Mouse (Mus musculus): ENCODE results near the gene Agl. TPM values are rescaled to one million over a fixed set of nuclear protein-coding genes. Genes with fewer than 3 reads are reported as not detected.
"Not testable (repeated sequence)": the region's sequence is repeated elsewhere in the genome, so short reads cannot be mapped to it uniquely, and the experiment has no call there.

Gene Agl
- polyA plus RNA-seq, 1 experiment from 2014 or later, result 15.9 TPM

GRCm38 (mm10) chr3:116810351-116810750 lies 2.4 kb upstream of the Agl start:
- not testable (repeated sequence) for ATAC-seq (ENCODE audit: low FRiP score); H3K4me3 ChIP-seq (replicated peaks); H3K9ac ChIP-seq; H3K36me3 ChIP-seq (replicated peaks); H3K27ac ChIP-seq; H3K27me3 ChIP-seq; H3K9me3 ChIP-seq; H3K4me2 ChIP-seq
- WGBS, result 88% methylated on average over 6 of the region's 6 CpGs
- H3K4me1 ChIP-seq, result peaks cover 12% of the 10 kb centered on the region

DNA sequence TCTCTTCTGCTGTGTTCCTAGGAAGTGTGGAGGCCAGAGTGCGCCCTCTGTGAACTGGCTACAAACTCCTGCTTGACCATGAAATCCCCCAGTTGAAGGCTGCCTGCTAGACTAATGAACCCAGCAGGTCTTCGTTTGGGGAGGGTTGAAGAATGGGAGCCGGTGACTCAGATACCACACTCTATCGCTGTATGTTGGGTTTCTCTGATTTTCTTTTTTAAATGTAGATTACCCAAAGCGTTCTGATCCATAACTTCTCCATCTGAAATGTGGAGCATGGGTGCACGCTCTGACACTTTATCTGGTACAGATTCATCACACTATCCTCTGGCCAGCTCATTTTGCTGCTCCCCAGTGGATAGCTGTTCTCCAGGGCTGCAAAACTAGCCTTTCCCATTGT lies 1.3 kb upstream of the Agl start:
- WGBS, result 91% methylated on average over 6 of the region's 6 CpGs

DNA sequence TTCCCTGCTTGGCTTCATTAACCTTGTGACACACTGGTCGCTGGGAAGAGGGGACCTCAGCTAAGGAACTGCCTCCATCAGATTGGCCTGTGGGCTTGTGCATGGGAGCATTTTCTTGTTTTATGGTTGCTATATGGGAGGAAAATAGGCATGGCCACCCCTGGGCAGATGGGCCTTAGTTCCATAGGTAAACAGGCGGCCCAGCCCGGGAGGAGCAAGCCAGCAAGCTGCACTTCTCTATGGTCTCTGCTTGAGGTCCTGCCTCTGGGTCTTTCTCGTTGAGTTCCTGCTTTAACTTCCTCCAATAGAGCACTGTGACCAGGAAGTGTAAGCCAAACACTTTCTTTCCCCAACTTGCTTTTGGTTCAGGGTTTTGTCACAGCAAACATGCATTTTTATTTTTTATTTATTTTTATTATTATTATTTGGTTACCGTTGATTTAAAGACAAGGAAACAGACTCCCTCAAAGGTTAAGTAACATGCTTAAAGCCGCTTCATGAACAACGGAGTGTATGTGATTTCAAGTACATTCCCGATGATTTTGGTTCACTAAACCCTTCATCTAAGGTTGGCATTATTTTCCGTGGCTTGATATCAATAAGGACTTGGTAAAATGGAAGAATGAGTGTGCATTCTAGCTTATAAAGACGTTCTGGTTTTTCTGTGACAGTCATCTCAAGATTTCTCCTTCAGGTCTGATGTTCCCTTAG lies 696 bp upstream of the Agl start:
- Histone ChIP-seq H3K27ac (peak overlapping the region; percentile 33; the same call in 1 of the 2 replicates), H3K4me1 (peaks cover 15% of the 10 kb centered on the region), H3K9me3 (no peaks in the 10 kb centered on the region), H3K4me2 (peak overlapping the region; percentile 66), H3K9ac (peak overlapping the region; percentile 74), H3K36me3 (replicated peaks) (no peaks in the 10 kb centered on the region), H3K27me3 (no peaks in the 10 kb centered on the region), H3K4me3 (replicated peaks) (peak overlapping the region; percentile 84)
- WGBS, result 61% methylated on average over 10 of the region's 10 CpGs
- peak; percentile 52 for ATAC-seq (ENCODE audit: low FRiP score)

More for the DNA sequence above, 1.3 kb upstream of the Agl start:
- Histone ChIP-seq H3K36me3 (replicated peaks) (no peaks in the 10 kb centered on the region), H3K4me2 (no peak overlapping the region), H3K9me3 (no peaks in the 10 kb centered on the region), H3K4me3 (replicated peaks) (no peak overlapping the region), H3K27ac (no peak overlapping the region), H3K27me3 (no peaks in the 10 kb centered on the region), H3K4me1 (peaks cover 16% of the 10 kb centered on the region), H3K9ac (no peak overlapping the region)
- no peak for ATAC-seq (ENCODE audit: low FRiP score)

GRCm38 (mm10) chr3:116805866-116806265 lies 2.1 kb downstream of the Agl start:
- WGBS, result 79% methylated on average over 3 of the region's 3 CpGs

DNA sequence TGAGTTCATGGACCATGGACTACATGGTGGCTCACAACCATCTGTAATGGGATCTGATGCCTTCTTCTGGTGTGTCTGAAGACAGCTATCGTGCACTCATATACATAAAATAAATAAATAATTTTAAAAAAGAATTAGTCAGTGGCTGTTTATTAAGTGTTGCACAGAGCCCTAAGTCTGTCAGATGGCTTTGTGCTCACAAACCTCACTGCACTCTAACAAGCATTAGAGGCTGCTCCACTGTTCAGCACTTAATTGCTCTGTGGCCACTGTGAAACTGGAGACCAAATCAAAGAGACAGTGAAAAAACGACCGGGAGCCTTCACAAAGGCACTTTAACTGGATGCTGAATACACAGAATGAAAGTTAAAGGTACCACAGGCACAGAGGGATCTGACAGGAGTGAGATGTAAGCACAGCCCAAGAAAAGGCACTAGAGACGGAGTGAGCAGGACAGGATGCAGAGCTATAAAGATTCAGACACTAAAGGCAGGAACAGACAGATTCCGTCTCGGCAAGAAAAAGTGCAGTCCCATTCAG lies 3.1 kb downstream of the Agl start:
- peak overlapping the region; percentile 34 for H3K4me2 ChIP-seq
- peaks cover 15% of the 10 kb centered on the region for H3K4me1 ChIP-seq
- H3K36me3 ChIP-seq (replicated peaks), result 0 out of 2 replicates have a peak, but pooled peaks cover 2% of the 10 kb centered on the region
- no peak overlapping the region for H3K4me3 ChIP-seq (replicated peaks)
- H3K9me3 ChIP-seq, result no peaks in the 10 kb centered on the region
- 0 out of 2 replicates have a peak overlapping the region, but pooled peaks have one; percentile 17 for H3K9ac ChIP-seq
- H3K27ac ChIP-seq, result no peak overlapping the region
- H3K27me3 ChIP-seq, result no peaks in the 10 kb centered on the region
- 25% methylated on average over 6 of the region's 6 CpGs for WGBS
- no peak for ATAC-seq (ENCODE audit: low FRiP score)

More at GRCm38 (mm10) chr3:116805866-116806265, 2.1 kb downstream of the Agl start:
- Histone ChIP-seq H3K9me3 (no peaks in the 10 kb centered on the region), H3K27me3 (no peaks in the 10 kb centered on the region), H3K4me1 (peaks cover 15% of the 10 kb centered on the region), H3K36me3 (replicated peaks) (no peaks in the 10 kb centered on the region), H3K27ac (no peak overlapping the region), H3K9ac (no peak overlapping the region), H3K4me3 (replicated peaks) (no peak overlapping the region), H3K4me2 (no peak overlapping the region)
- no peak for ATAC-seq (ENCODE audit: low FRiP score)

DNA sequence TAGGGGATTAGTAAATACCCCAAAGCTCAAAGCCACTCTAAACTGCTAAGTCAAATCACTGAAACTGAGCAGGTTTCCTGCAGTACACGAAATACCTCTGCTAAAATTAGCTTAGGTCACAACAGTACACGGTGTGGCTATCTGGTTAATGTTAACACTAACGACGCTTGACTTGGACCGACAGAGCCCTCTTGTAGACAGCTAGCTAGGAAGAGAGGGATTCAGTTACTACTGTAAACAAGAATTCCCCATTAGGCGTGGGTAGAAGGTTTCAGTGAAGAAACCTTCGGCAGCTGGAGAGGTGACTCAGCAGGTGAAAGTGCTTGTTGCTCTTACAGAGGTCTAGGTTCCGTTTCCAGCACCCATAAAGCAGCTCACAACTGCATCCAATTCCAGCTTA lies 6.2 kb downstream of the Agl start:
- Histone ChIP-seq H3K4me1 (peaks cover 7% of the 10 kb centered on the region), H3K27me3 (no peaks in the 10 kb centered on the region), H3K4me2 (no peak overlapping the region), H3K9ac (no peak overlapping the region), H3K4me3 (replicated peaks) (no peak overlapping the region), H3K27ac (no peak overlapping the region), H3K36me3 (replicated peaks) (0 out of 2 replicates have a peak, but pooled peaks cover 2% of the 10 kb centered on the region), H3K9me3 (no peaks in the 10 kb centered on the region)
- 82% methylated on average over 8 of the region's 8 CpGs for WGBS
- no peak for ATAC-seq (ENCODE audit: low FRiP score)

- H3K4me3 ChIP-seq (replicated peaks), result no peak overlapping the region
- 76% methylated on average over 4 of the region's 4 CpGs for WGBS
- H3K4me2 ChIP-seq, result no peak overlapping the region
- H3K9me3 ChIP-seq, result no peaks in the 10 kb centered on the region
- ATAC-seq (ENCODE audit: low FRiP score), result no peak
- no peak overlapping the region for H3K9ac ChIP-seq
- 0 out of 2 replicates have a peak, but pooled peaks cover 2% of the 10 kb centered on the region for H3K36me3 ChIP-seq (replicated peaks)
- H3K27ac ChIP-seq, result no peak overlapping the region
- H3K27me3 ChIP-seq, result no peaks in the 10 kb centered on the region
- H3K4me1 ChIP-seq, result no peaks in the 10 kb centered on the region
Observed at GRCm38 (mm10) chr3:116798821-116799510, 9.0 kb downstream of the Agl start.

DNA sequence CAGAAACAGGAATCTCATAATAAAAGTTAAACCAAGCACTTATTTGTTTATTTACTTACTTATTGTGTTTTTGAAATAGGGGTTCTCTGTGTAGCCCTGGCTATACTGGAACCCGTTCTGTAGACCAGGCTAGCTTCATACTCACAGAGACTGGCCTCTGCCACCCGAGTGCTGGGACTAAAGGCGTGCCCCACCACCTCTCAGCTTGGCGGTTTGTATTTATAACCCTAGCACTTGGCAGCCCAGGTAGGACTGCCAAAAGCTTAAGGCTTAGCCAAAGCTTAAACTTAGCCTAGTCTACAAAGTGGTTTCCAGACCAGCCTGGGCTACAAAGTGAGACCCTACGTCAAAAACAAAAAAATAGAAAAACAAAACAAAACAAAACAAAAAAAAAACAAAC lies 19.1 kb downstream of the Agl start:
- Histone ChIP-seq H3K36me3 (replicated peaks) (peaks cover 57% of the 10 kb centered on the region), H3K27me3 (no peaks in the 10 kb centered on the region), H3K9ac (no peak overlapping the region), H3K9me3 (no peaks in the 10 kb centered on the region), H3K4me3 (replicated peaks) (no peak overlapping the region), H3K27ac (no peak overlapping the region), H3K4me1 (no peaks in the 10 kb centered on the region), H3K4me2 (no peak overlapping the region)
- ATAC-seq (ENCODE audit: low FRiP score), result no peak
- WGBS, result 90% methylated on average over 5 of the region's 5 CpGs

DNA sequence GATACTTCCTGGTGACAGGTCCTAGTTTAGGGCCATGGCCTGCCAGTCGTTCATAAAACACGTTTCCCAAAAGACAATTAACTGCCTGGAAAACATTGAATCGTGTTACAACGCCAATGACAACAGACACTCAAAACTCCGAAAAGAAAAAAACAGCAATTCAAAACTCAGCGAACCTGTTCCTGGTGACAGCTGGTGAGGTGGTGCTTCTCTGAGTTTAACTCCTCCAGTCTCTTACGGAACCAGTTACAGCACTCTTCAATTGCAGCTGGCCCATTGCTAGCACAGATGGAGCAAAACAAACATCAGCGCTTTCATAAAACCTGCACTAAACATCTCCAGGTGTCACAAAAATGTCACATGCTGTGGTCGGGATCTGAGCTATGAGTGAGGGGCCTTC lies 21.4 kb downstream of the Agl start:
- Histone ChIP-seq H3K27me3 (no peaks in the 10 kb centered on the region), H3K4me3 (replicated peaks) (no peak overlapping the region), H3K4me2 (no peak overlapping the region), H3K9ac (no peak overlapping the region), H3K4me1 (no peaks in the 10 kb centered on the region), H3K27ac (no peak overlapping the region), H3K9me3 (no peaks in the 10 kb centered on the region), H3K36me3 (replicated peaks) (peaks cover 56% of the 10 kb centered on the region)
- no peak for ATAC-seq (ENCODE audit: low FRiP score)
- WGBS, result 88% methylated on average over 9 of the region's 9 CpGs

- H3K36me3 ChIP-seq (replicated peaks), result peaks cover 57% of the 10 kb centered on the region
- 94% methylated on average over 8 of the region's 8 CpGs for WGBS
- no peak overlapping the region for H3K4me3 ChIP-seq (replicated peaks)
- H3K27ac ChIP-seq, result no peak overlapping the region
- H3K9me3 ChIP-seq, result no peaks in the 10 kb centered on the region
- no peaks in the 10 kb centered on the region for H3K4me1 ChIP-seq
- no peaks in the 10 kb centered on the region for H3K27me3 ChIP-seq
- no peak overlapping the region for H3K9ac ChIP-seq
- ATAC-seq (ENCODE audit: low FRiP score), result no peak
- no peak overlapping the region for H3K4me2 ChIP-seq
Observed at GRCm38 (mm10) chr3:116785820-116786219, 22.1 kb downstream of the Agl start.

DNA sequence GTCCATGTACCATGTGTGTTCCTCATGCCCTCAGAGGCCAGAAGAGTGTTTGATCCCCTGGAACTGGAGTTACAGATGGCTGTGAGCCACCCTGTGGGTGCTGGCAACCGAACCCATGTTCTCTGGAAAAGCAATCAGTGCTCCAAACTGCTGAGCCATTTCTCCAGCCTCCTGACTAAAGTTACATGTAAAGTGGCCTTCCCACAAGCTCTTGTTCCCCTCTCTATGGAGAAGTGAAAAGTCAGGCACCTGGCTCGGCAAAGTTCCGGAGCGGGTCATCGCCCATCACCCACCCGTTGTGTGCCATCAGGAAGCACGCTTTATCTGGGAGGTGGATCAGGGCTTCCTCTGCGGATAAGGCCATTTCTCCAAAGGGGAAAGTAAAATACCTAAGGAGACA lies 23.2 kb downstream of the Agl start:
- no peak overlapping the region for H3K4me2 ChIP-seq
- no peak for ATAC-seq (ENCODE audit: low FRiP score)

DNA sequence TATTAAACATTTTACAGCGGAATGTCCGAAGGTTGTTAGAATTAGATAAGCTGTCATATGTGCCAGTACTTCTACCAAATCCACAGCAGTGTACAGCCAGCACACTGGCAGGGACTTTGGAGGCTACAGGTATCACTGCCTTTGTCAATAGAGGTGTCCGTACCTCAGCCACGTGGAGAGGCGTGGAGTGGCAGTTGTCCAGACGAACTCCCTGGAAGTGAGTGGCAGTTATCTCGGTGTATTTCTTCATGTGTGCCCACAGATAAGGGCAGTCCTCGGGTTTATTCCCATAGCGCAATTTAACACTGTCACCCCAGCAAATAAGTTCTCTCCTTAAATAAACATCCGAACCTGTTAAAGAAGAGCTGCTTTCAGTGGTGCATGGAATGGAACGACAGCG lies 23.7 kb downstream of the Agl start:
- no peaks in the 10 kb centered on the region for H3K9me3 ChIP-seq
- ATAC-seq (ENCODE audit: low FRiP score), result no peak
- no peak overlapping the region for H3K9ac ChIP-seq
- no peak overlapping the region for H3K27ac ChIP-seq
- no peak overlapping the region for H3K4me3 ChIP-seq (replicated peaks)
- WGBS, result 93% methylated on average over 12 of the region's 12 CpGs
- H3K27me3 ChIP-seq, result no peaks in the 10 kb centered on the region
- H3K4me2 ChIP-seq, result no peak overlapping the region
- no peaks in the 10 kb centered on the region for H3K4me1 ChIP-seq
- peaks cover 52% of the 10 kb centered on the region for H3K36me3 ChIP-seq (replicated peaks)

More for the DNA sequence above, 23.2 kb downstream of the Agl start:
- no peak overlapping the region for H3K4me3 ChIP-seq (replicated peaks)
- H3K9ac ChIP-seq, result no peak overlapping the region
- no peaks in the 10 kb centered on the region for H3K27me3 ChIP-seq
- peaks cover 56% of the 10 kb centered on the region for H3K36me3 ChIP-seq (replicated peaks)
- H3K9me3 ChIP-seq, result no peaks in the 10 kb centered on the region
- no peak overlapping the region for H3K27ac ChIP-seq
- H3K4me1 ChIP-seq, result no peaks in the 10 kb centered on the region
- 91% methylated on average over 8 of the region's 8 CpGs for WGBS
